Mouse (Mus musculus) kidney, postnatal 36 days (tissue): ENCODE data around the gene Nudt3.
"Not testable (repeated sequence)": the region's sequence is repeated elsewhere in the genome, so short reads cannot be mapped to it uniquely, and the experiment has no call there.

Experiments used
- DNase-seq, 2 experiments: peaks; one replicate each; pipeline ENCODE4 v3.0.0; 2021 to 2022; ENCODE audit warnings: mixed read lengths in 2 of 2

The Nudt3 gene

DNA sequence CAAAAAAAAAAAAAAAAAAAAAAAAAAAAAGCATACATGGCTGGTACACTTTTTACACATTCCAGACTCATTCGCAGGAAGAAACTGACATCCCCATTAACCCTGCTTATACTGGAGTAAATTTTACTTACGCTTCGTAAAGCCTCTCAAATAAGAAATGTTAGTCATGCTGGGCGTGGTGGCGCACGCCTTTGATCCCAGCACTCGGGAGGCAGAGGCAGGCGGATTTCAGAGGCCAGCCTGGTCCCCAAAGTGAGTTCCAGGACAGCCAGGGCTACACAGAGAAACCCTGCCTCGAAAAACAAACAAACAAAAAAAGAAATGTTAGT, 12.2 kb upstream of the Nudt3 start:
- DNase-seq: not testable (repeated sequence)

DNA sequence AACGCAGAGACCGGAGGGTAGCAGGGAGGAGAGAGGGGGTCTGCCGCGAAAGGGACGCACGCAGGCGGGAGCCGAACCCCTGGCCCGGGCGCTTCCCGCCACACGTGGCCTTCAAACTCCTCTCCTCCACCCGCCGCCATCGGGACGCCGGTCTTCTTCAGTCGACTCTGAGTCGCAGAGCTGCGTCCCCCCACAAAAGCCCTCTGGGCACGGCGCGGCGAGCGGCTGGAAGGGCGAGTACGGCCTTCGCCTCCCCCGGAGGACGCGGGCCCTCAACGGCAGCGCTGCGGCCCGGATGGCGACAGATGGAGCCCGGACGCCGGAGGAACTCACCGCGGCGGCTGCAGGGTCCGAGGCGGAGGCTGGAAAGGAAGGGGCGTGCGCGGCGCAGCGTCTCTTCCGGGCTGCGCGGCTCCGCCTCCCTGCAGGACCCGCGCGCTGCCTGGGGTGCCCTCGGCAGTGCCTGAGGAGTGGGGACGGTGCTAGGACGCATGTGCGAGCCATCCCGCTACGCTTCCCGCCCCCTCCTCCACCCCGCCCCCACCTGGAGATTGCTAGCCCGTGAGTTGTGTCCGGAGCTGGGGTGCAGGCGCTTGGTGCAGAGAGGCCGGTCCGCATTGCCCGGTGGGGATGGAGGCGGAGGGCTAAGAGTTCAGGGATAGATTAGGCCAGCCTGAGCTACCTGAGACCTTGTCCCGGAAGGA, 11.7 kb upstream of the Nudt3 start, which contains the start of gene RPS10-NUDT3:
RPS10-NUDT3 (minus strand) TSS at position 352 of the 704 bp plus-strand sequence.
- peak; percentile 90 to 94 for DNase-seq

DNA sequence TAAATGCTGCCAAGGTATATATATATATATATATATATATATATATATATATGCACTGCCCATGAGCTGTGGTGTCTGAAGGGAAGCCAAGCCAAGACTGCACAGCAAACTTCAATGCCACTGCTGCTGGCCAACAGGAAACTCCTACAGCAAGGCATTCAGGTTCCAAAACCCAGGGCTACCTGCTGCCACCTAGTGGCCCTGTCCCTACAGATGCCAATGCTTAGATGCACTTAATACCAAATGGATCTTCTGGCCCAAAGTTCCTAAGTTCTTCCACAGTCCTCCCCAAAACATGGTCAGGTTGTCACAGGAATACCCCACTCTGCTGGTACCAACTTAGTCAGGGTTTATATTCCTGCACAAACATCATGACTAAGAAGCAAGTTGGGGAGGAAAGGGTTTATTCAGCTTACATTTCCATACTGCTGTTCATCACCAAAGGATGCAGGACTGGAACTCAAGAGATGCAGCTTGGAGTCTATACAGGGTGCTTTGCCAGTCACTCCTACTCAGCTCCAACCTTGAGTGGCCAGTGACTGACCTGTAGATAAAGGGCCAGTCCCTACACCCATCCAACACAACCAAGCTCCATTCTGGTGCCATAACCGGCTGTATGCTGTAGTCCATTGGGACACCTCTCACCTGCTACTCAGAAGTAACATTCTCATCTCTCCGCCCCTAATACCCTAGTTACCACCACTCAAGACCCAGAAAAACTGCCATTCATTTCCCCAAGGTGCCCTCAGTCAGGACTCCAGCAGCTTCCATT, 6.1 kb upstream of the Nudt3 start:
- peak; percentile 90 to 96 for DNase-seq

DNA sequence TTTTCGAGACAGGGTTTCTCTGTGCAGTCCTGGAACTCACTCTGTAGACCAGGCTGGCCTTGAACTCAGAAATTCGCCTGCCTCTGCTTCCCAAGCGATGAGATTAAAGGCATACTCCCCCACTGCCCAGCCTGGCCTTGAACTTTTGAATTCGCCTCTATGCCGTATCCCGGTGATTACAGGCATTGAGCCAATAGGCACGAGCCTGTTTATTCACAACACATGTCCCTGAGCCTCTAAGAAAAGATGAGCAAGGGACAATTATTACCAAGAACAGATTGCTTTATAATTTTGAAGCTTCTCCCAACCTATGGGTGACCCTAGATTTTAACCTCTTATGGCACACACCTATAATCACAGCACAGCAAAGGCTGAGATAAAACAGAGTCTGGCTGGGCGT, 5.1 kb upstream of the Nudt3 start:
- no peak for DNase-seq

DNA sequence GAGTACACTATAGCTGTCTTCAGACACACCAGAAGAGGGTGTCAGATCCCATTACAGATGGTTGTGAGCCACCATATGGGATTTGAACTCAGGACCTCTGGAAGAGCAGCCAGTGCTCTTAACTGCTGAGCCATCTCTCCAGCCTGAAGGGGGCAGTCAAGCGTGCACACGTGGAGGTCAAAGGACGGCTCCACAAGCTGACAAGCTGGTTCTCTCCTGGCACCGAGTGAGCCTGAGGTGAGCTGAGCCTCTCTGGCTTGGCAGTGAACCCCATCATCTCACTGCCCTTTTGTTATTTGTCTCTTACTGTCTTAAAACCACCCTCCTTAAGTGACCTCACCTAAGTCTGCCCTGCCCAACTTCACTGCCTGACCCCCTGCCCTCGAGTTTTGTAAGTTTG, 4.2 kb upstream of the Nudt3 start:
- DNase-seq: peak; percentile 82 to 83

DNA sequence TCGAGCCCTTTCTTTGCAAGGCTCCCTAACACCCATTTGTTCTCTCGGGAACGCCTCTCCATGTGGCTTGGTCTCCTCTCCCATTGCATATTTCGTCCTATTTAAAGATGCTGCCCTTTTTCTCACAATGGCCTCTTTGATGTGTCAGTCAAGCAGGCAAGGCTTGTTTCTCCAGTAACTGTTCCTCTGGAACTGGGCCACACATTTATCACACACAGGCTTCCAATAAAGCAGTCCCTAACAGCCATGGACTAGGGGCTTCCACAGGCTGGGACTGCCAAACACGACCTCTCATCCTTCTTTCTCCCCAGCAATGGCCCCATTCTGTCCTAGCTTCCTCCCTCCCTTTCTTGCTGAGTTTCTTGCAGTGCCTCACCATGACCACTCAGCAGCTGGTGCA, 3.4 kb upstream of the Nudt3 start:
- DNase-seq: no peak

DNA sequence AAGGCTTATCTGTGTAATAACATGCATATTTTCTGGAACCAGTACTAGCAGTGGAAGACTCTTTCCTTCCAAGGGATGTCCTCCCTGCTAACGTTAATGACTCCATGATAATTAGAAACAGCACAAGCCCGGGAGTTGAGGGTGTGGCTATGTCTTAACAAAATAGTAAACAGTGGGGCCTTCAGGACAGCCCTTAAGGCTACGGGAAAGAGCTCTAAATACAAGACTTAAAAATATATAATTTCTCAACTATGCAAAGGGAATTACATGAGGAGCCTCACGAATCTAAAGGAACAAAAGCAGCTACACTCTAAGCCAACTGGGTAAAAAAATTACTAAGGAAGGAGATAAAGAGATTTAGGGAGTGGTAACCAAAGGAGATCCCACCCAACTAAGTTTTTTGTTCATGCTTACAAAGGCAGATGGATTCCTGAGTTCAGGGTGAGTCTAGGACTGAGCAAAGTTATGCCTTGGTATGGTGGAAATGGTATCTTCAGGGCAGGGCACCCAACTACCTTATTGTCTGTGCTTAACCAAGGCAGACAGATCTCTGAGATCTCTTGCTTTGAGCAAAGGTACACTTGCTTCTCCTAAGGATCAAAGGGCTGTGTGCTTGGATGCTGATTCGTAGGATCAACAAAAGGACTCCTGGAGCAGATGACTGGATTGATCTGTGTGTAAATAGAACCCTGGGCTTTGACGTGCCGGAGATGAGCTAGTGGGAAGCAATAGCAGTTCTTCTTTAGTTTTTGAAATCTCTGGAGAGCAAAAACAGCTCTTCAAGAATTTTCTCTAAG, 2.4 kb upstream of the Nudt3 start:
- DNase-seq: no peak

DNA sequence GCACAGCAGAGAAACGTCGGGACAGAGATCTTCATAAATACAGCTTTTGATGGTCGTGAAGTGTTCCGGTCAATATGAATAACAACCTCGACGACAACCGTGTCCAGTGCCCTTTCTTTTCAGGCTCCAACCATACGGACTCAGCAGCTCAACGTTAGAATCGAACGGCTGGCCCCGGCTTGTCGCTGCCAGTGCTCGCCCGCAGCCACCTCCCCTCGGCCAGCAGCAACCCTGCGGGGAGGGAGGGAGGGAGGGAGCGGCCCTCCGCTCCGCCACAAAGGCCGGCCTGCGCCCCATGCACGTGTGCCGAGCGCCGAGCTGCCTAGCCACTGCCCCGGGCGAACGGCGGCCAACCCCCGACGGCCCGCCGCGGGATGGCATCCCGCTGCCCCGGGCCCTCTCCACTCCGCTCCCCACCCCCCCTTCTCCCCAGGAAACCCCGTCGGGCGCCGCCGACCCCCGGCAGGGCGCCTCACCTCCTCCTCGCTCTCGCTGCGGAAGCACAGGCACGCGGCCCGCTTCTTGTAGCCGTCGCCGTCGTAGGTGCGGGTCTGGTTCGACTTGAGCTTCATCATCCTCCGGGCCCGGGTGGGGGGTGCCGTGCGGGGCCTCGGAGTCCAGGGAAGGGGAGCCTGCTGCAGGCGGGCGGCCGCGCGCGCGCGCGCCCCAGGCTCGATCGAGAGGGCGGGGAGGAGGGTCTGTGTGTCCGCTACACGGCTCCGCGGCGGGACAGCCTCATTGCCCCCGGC, 510 bp downstream of the Nudt3 start:
- DNase-seq: peak in 1 of 2 experiments; percentile 65

DNA sequence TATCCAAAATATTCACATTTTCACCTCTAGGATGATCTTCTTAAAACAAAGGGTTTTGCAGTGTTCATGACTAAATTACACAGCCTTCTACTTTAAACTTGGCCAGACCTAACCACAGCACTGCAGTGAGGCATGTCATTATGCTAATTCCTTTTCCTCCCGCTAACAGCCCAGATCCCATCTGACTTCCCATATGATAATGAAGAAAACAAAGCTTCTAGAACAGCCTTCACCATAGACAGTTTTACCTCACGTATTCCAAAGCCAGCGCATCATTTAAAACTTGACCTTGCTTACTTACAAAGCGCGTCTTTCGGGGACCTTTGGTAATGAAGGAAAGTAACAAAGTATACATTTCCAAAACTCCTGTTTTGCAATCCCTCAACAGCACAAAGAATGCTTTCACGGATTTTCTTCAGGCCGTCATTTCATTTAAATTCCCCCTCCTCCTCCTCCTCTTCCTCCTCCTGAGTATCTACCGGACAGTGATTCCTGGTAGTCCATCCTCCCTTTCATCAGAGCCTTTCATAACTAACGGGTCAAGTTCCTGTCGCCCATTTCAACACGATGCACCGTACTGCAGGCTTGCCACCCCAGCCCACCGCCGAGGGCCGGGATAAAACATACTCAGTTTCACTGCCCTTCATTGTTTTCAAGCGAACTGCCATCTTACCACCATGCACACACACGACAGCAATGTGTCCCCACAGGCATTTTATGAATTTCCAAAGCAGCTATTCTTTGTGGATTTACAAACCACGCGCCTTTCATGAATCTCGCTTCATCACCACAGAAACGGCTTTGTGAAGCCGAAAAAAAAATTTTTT, 1.4 kb downstream of the Nudt3 start:
- peak in 1 of 2 experiments; percentile 22 for DNase-seq

DNA sequence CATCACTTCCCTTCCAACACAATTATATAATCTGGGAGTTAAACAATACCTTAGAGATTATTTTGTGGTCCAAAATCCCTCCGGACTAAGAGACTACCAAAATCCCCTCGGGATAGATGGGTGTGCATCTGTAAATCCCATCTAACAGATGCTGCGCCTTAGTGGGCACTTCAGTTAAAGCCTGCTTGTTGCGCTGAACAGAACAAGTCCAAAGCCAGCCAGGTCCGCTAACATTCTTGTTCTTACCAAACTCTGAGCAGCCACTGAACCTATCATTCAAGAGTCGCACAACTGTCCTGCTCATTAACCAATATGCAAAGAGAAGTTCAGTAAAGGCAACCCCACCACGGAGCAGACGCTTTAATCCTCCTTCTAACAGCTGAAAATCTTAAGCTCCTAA, 2.1 kb downstream of the Nudt3 start:
- DNase-seq: no peak

DNA sequence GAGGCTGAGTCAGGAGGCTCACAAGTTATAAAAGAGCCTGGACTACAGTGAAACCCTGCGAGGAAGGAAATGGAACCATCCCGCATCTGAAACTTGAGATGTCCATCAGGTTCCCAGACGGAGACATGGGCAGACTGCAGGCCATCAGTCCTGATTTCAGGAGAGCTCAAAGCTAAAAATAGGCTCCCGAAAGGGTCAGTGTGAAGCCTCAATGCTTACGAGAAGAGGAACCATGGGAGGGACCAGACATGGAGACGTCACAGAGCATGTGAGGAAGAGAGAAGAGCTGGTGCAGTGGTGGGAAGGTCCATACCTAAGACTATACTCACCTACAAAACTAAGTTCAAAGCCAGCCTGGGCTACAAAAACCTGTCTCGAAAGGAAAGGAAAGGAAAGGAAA, 7.9 kb downstream of the Nudt3 start:
- no peak for DNase-seq

DNA sequence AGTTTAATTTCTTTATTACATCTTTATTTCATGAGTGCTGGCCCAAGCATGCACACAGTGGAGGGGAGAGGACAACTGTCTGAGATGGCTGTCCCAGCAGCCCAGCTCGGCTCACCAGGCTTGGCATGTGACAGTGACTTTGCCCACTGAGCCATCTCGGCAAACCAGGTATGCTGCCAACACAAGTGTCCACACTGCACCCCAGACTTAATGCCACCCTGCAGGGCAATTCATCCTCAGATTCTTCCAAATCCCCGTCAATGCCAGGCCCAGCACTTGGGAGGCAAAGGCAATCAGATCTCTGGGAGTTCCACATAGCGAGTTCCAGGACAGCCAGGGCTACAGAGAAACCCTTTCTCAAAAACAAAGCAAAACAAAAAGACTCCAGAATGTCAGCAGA, 10.3 kb downstream of the Nudt3 start:
- DNase-seq: no peak

DNA sequence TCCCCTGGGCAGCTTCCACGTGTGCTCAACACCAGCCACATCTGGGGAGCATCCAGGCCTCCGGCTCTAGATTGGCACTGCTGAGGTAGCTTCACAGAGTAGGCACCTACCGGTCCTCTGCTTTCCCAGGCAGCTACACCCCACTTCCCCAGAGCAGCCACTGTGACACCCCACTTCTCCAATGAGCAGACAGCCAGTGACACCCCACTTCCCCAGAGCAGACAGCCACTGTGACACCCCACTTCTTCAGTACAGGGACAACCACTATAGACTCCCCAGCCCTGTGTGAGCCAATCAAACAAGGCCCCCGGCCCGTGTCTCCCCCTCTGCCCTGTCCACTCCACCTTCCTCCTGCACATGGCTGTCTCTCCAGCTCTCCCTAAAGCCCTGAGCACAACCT, 11.3 kb downstream of the Nudt3 start:
- no peak for DNase-seq

DNA sequence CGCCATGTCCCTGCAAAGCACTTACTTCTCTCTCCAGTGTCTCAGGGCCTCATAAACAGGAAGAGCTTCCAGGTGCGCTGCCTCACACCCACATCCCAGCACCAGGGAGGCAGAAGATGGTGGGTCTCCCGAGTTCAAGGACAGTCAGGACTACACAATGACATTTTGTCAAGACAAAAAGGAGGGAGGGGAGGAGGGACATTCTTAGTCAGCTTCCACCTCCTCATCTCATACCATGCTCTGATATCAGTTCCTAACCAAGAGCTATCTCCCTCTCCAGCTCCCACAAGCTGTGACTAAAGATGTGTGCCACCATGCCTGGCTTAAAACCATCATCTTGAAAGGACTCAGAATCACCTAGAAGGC, 11.8 kb downstream of the Nudt3 start:
- no peak for DNase-seq

DNA sequence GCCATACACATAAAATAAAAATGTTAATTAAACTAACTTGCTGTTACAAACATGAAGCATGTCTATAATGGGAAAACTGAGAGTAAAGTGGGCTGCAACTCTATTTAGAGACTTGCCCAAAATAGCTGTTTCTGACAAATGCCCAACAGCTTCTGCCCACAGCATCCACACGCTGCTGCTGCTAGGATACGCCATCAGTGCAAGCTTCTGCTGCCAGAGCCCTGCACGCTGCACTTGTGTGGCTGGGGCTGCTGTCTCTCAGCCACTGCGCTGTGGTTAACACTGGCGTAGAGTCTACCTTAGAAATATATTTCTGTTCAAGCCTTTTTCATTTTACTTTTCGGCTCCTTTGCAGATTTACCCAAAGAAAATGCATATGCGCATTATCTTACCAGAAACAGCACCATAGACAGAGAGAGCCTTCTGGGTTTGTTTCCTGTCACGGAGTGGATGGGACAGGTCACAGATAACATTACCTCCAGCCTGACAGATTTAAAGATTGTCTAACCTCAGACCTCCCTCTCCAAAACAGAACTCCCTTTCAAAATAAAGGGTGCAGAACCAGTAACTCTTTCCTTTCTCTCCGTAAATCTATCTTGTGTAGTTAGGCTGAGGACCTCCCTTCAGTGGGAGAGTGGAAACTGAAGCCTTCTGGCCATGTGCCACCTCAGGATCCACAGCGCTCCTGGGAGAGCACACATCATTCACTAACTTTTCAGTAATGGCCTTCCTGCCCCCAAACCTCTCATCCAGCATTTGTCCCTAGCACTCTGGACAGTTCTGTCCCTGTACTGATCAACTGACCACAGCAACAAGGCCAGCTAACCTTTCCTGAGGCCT, 12.4 kb downstream of the Nudt3 start:
- no peak for DNase-seq

DNA sequence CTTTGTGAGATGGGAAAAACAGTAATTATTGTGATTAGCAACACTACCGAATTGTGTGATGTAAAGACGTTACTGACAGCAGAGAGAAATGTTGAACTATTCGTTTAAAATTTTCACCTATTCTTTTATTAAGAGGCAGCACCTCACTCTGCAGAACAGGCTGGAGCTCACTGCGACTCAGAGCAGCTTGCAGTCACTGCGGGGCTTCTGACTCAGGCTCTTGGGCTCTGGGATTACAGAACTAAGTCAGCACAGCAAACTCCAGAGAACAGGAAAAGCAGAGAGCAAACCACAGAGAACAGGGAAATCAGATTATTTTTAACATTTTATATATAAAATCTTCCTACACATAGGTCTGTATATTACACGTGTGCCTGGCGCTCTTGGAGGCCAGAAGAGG, 13.7 kb downstream of the Nudt3 start:
- DNase-seq: no peak

DNA sequence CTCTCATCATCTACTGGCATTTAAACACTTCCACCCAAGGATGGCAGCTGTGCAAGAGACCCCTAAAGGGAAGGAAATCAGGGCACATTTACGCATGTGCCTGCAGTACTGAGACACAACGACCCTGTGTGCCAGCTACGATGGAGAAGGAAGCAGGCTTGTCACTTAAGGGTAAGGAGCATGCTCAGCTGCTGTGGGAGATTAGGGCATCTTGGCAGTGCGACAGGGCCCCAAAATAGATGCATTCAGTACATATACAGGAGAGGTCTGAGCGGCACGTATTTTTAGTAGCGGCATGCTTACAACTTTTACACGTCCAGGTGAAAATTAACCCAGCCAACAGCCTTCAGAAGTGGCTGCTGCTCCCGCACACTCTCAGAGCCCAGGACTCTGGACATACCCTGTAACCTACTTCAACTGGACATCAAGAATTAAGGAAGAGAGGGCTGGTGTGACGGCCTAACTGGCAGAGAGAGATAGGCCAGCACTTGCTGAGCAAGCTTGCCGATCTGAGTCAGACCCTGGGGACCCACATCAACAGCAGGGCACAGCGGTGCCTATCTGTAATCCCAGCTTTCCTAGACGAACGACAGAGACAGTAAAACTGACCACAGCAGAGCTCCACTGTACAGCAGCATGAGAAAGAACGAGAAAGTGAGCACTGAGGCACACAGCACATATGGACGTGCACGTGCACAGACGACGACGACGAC, 19.6 kb downstream of the Nudt3 start:
- DNase-seq: no peak

DNA sequence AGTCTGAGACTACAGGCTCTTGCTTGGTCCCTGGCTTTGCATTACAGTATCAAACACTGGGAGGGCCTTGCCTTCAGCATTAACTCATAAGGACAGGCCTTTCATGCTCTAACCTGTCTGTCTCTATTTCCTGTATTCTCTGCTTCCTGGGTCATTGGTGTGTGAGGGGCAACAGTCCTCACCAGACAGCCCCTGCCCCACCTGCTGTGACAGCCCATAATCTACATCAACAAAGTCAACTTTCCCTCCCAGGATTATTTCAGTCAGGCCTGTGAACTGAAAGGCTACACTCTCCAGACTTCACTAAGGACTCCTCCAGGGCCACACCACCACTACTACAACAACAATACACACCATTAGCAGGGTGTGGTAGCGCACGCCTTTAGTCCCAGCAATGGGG, 20.3 kb downstream of the Nudt3 start:
- no peak for DNase-seq

DNA sequence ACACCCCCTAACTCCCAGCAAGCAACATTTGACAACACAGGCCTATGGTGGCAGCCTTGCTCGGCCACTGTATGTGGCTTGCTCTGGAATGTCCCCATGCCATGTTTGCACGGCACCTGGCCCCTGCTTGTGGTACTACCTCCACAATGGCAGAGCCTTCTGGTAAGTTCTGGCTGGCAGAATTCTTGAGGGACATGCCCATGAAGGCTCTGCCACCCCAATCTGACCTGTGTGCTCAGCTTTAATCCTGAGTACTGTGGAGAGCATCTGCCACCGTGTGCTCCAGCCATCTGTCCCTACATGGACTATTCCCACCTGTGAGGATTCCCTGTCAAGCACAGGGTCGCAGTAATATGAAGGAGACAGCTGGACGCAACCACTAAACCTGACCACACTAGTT, 22.4 kb downstream of the Nudt3 start:
- DNase-seq: no peak

DNA sequence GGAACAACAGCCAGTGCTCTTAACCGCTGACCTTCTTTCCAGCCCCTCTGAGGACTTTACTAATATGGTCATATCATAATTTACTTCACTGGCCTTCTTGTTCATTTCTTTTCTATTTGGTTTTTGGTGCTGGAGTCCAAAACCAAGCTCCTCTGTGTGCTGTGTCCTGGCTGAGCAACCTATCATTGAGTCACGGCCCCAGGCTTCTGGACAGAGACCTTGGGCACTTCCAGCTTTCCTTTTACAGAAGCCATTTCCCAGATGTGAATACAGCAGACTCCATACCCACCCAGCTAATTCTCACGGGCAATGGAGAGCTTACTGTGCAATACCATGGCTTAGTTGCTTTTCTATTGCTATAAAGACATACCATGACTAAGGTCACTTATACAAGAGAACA, 23.0 kb downstream of the Nudt3 start:
- DNase-seq: no peak
